Mouse (Mus musculus) midbrain, postnatal 0 days (tissue): ENCODE results near the gene Sft2d1. TPM values are rescaled to one million over a fixed set of nuclear protein-coding genes. Genes with fewer than 3 reads are reported as not detected.

Experiments
- ATAC-seq: fragments of 200-750 bp; cut with Nextera tagmentation; 2 replicates; pipeline ENCODE4 v1.8.0; 2017; ENCODE audit warnings: moderate number of reproducible peaks, mild to moderate bottlenecking, moderate TSS enrichment, moderate library complexity; ENCODE audit not compliant: low FRiP score
- DNase-seq: peaks from one replicate; pipeline ENCODE4 v3.0.0-alpha.2; 2015; ENCODE audit warnings: low spot score
- H3K27ac ChIP-seq: fragments of 300-500 bp; sonication (generic); 2 replicates; pipeline ENCODE4 v1.5.1; 2014; ENCODE audit warnings: low read depth, mild to moderate bottlenecking, low read length, mixed read lengths
- H3K27me3 ChIP-seq: fragments of 300-500 bp; sonication (generic); 2 replicates; pipeline ENCODE4 v1.6.1; 2014; ENCODE audit warnings: low read length, control low read depth, mixed read lengths; ENCODE audit not compliant: insufficient read depth
- H3K36me3 ChIP-seq: fragments of 300-500 bp; sonication (generic); 2 replicates; pipeline ENCODE4 v1.6.1; 2014; ENCODE audit warnings: low read length, control low read depth, mixed read lengths; ENCODE audit not compliant: insufficient read depth
- H3K4me1 ChIP-seq: fragments of 300-500 bp; sonication (generic); 2 replicates; pipeline ENCODE4 v1.6.1; 2014; ENCODE audit warnings: mild to moderate bottlenecking, control low read depth, antibody characterized with exemption, low read length, mixed read lengths; ENCODE audit not compliant: insufficient read depth
- H3K4me2 ChIP-seq: fragments of 300-500 bp; sonication (generic); 2 replicates; pipeline ENCODE4 v1.6.1; 2014; ENCODE audit warnings: low read depth, mild to moderate bottlenecking, low read length, mixed read lengths; ENCODE audit not compliant: poor library complexity, severe bottlenecking
- H3K4me3 ChIP-seq: fragments of 300-500 bp; sonication (generic); 2 replicates; pipeline ENCODE4 v1.5.1; 2014; ENCODE audit warnings: low read depth, mild to moderate bottlenecking, low read length, moderate library complexity
- H3K9ac ChIP-seq: fragments of 300-500 bp; sonication (generic); replicated peaks from 2 replicates; pipeline ENCODE4 v1.6.1; 2014; ENCODE audit warnings: mild to moderate bottlenecking, low read length, moderate library complexity, mixed read lengths; ENCODE audit not compliant: poor library complexity, severe bottlenecking
- H3K9me3 ChIP-seq: fragments of 300-500 bp; sonication (generic); 2 replicates; pipeline ENCODE4 v1.6.1; 2016; ENCODE audit warnings: low read length, control low read depth
- CTCF ChIP-seq: IDR thresholded peaks from 2 replicates; pipeline ENCODE4 v1.5.1; 2016; ENCODE audit warnings: antibody characterized with exemption, mild to moderate bottlenecking
- WGBS: fragments of 180-500 bp; shearing (Covaris S2); extraction: QIAGEN DNeasy Blood & Tissue Kit; methylation state at CpG from one replicate; pipeline ENCODE4 v1.1.7; 2014; 5-methylcytosine and 5-hydroxymethylcytosine counted together
- polyA plus RNA-seq: library from polyadenylated mRNA; unstranded; fragments of >200 nt; fragmentation: Nextera tagmentation; extraction: Ambion mirVana; gene quantifications from 2 replicates; pipeline ENCODE4 v1.2.1, GENCODE M21; 2015
- total RNA-seq: library from RNA; depleted of rRNA; stranded (reverse); fragments of >200 nt; gene quantifications from 2 replicates; pipeline ENCODE4 v1.2.3, GENCODE M21; 2014

The Sft2d1 gene
- total and polyA plus RNA-seq, 2 experiments from 2014 or later, result 130 to 221 TPM

- DNase-seq (no peak), ATAC-seq (no peak)
- Histone ChIP-seq H3K9ac (peak overlapping the region; percentile 50; the same call in 1 of the 2 replicates), H3K27me3 (no peaks in the 10 kb centered on the region), H3K9me3 (no peaks in the 10 kb centered on the region), H3K27ac (no peak overlapping the region), H3K4me2 (peak overlapping the region; percentile 98), H3K4me1 (peaks cover 22% of the 10 kb centered on the region), H3K4me3 (peak overlapping the region; percentile 75), H3K36me3 (no peaks in the 10 kb centered on the region)
- 25% methylated on average over 5 of the region's 5 CpGs for WGBS
- no peak for TF ChIP-seq CTCF
These were observed 31.8 kb downstream of the Sft2d1 start for GRCm38 (mm10) chr17:8342706-8343105.

GRCm38 (mm10) chr17:8343416-8343815 is 32.5 kb downstream of the Sft2d1 start:
- Histone ChIP-seq H3K4me1 (peaks cover 22% of the 10 kb centered on the region), H3K9me3 (no peaks in the 10 kb centered on the region), H3K9ac (no peak overlapping the region), H3K27ac (no peak overlapping the region), H3K4me3 (peak overlapping the region; percentile 14; the same call in 1 of the 2 replicates), H3K36me3 (no peaks in the 10 kb centered on the region), H3K27me3 (no peaks in the 10 kb centered on the region), H3K4me2 (peak overlapping the region; percentile 98)
- ATAC-seq, result no peak
- WGBS, result 53% methylated on average over 6 of the region's 6 CpGs
- peak; percentile 51 for DNase-seq
- no peak for TF ChIP-seq CTCF

DNA sequence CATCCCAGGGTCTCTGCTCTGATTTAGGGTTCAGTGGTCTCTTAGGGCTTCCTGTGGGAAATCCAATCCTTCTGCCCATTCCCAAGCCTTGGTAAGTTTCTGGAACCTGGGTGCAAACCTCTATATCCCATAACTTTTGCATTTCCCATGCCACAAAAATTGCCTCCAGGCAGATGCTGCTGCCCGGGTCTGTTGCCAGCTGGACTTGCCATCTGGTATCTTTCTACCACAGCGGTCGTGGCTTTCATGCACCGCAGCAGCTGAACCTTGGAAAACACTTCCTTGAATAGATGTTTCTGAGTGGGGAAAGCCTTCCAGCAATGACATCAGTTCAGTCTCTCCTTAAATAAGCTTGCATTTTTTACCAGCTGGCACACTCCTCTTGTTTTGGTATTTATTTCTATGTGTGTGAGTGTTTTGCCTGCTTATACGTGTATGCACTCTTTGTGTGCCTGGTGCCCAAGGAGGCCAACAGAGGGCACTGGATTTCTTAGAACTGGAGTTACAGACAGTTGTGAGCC is 36.9 kb downstream of the Sft2d1 start:
- no peak overlapping the region for H3K9ac ChIP-seq
- peaks cover 5% of the 10 kb centered on the region; the same call in 1 of the 2 replicates for H3K4me1 ChIP-seq
- H3K4me3 ChIP-seq, result no peak overlapping the region
- H3K4me2 ChIP-seq, result no peak overlapping the region
- H3K36me3 ChIP-seq, result no peaks in the 10 kb centered on the region
- TF ChIP-seq CTCF, result 0 out of 2 replicates have a peak, but pooled peaks have one; percentile 16
- DNase-seq, result no peak
- H3K9me3 ChIP-seq, result no peaks in the 10 kb centered on the region
- H3K27ac ChIP-seq, result no peak overlapping the region
- no peak for ATAC-seq
- no peaks in the 10 kb centered on the region for H3K27me3 ChIP-seq
- WGBS, result 77% methylated on average over 5 of the region's 5 CpGs

GRCm38 (mm10) chr17:8348941-8349340 is 38.0 kb downstream of the Sft2d1 start:
- DNase-seq (no peak), ATAC-seq (no peak)
- no peak overlapping the region for H3K27ac ChIP-seq
- TF ChIP-seq CTCF, result no peak
- H3K9me3 ChIP-seq, result no peaks in the 10 kb centered on the region
- WGBS, result 81% methylated on average over 4 of the region's 4 CpGs
- H3K36me3 ChIP-seq, result no peaks in the 10 kb centered on the region
- no peak overlapping the region for H3K4me3 ChIP-seq
- H3K4me2 ChIP-seq, result no peak overlapping the region
- H3K9ac ChIP-seq, result no peak overlapping the region
- no peaks in the 10 kb centered on the region for H3K27me3 ChIP-seq
- H3K4me1 ChIP-seq, result no peaks in the 10 kb centered on the region

GRCm38 (mm10) chr17:8351088-8351487 is 40.2 kb downstream of the Sft2d1 start:
- ATAC-seq (peak; percentile 44; the same call in 1 of the 2 replicates), DNase-seq (peak; percentile 40)
- Histone ChIP-seq H3K9me3 (no peaks in the 10 kb centered on the region), H3K9ac (no peak overlapping the region), H3K4me2 (no peak overlapping the region), H3K4me1 (no peaks in the 10 kb centered on the region), H3K36me3 (no peaks in the 10 kb centered on the region), H3K27me3 (no peaks in the 10 kb centered on the region), H3K27ac (no peak overlapping the region), H3K4me3 (no peak overlapping the region)
- TF ChIP-seq CTCF, result no peak
- WGBS, result 22% methylated on average over 7 of the region's 7 CpGs

DNA sequence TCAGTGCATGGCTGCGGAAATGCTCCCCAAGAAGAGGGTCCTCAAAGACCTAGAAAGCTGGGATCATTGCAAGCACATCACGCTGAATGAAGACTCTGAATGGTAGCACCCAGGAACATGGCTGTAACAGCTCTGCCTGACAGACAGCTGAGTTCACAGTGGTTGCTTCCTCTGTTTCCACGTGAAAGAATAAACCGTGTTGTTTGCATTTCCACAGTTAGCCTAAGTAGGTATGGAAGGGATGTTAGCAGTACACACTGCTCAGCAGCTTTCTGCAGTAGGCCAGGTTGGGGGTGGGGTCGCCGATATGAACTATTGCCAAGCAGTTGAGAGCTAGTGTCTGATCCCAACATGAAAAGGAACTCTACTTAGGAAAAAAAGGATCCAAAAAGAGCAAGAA is 44.8 kb downstream of the Sft2d1 start, which contains the start of gene T2:
Gene T2, plus strand, starts transcription at position 301 of the 400 bp plus-strand sequence.
- Histone ChIP-seq H3K9ac (no peak within 1 kb of the TSS), H3K4me2 (no peak within 1 kb of the TSS), H3K36me3 (no peaks in the 10 kb centered on the region), H3K4me1 (no peaks in the 10 kb centered on the region), H3K9me3 (no peaks in the 10 kb centered on the region), H3K4me3 (no peak within 1 kb of the TSS), H3K27ac (no peak within 1 kb of the TSS), H3K27me3 (no peaks in the 10 kb centered on the region)
- 89% methylated on average over 6 of the region's 6 CpGs for WGBS
- DNase-seq (no peak), ATAC-seq (no peak)
- TF ChIP-seq CTCF, result no peak
